Mouse (Mus musculus) retina, adult 2 months (tissue): Measurements from ENCODE around the gene Sf3b1.
"Not testable (repeated sequence)": the region's sequence is repeated elsewhere in the genome, so short reads cannot be mapped to it uniquely, and the experiment has no call there.

Experiments used
- DNase-seq: peaks from one replicate; pipeline ENCODE4 v3.0.0-alpha.2; 2012; ENCODE audit warnings: low read depth, low spot score

Sf3b1 gene

GRCm38 (mm10) chr1:55028512-55029249 lies 1.4 kb upstream of the Sf3b1 start:
- no peak for DNase-seq

GRCm38 (mm10) chr1:55027966-55028365 lies 685 bp upstream of the Sf3b1 start:
- no peak for DNase-seq

GRCm38 (mm10) chr1:55026444-55027252 lies 633 bp downstream of the Sf3b1 start:
- peak; percentile 22 for DNase-seq

GRCm38 (mm10) chr1:55025656-55026430 lies 1.4 kb downstream of the Sf3b1 start:
- no peak for DNase-seq

DNA sequence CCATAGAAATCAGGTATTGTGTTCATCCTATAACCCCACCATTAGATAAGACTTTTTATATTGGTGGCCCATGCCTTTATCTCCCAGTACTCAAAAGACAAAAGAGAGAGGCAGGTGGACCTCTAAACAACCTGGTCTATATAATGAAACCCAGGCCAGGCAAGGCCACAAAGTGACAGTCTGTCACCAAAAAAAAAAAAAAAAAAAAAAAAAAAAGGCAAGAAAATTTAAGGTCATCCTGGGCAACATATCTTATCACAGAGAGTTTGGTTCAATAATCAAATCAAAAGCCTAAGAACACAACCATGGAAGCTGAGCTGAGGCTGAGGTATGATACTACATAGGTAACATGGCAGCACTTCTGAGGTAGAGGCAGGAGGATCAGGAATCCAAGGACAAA lies 5.4 kb downstream of the Sf3b1 start:
- no peak for DNase-seq

DNA sequence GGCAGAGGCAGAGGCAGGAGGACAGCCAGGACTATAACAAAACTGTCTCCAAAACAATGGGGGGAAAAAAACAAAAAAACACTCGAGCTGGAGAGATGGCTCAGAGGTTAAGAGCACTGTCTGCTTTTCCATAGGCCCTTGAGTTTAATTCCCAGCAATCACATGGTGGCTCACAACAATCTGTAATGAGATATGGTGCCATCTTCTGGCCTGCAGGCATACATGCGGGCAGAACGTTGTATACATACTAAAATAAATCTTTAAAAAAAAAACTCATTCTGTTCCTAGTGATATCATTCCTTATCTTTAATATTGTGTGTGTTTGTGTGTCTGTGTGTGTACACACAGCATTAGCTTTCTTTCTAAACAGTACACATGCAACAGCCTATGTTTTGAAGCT lies 14.8 kb downstream of the Sf3b1 start:
- no peak for DNase-seq

- not testable (repeated sequence) for DNase-seq
These were observed 19.0 kb downstream of the Sf3b1 start for GRCm38 (mm10) chr1:55008313-55008712.

GRCm38 (mm10) chr1:54993581-54993980 lies 33.7 kb downstream of the Sf3b1 start:
- DNase-seq = no peak

DNA sequence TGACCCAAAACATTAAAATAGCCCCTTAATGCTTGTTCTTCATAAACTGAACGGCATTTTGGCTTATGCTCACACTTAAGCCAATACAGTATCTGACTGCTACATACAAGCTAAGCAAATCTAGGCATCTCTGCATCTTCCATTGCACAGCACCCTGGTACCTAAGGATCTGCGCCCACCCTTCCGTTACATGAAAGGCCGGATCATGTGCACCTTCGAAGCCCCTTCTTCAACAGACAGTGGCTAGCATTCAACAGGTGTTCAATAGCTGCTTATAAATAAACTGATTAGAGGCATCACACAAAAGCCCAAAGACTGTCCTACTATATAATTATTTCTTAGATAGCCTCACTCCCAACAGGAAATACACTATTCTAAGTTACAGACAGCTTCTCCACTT lies 41.0 kb downstream of the Sf3b1 start:
- DNase-seq = no peak

DNA sequence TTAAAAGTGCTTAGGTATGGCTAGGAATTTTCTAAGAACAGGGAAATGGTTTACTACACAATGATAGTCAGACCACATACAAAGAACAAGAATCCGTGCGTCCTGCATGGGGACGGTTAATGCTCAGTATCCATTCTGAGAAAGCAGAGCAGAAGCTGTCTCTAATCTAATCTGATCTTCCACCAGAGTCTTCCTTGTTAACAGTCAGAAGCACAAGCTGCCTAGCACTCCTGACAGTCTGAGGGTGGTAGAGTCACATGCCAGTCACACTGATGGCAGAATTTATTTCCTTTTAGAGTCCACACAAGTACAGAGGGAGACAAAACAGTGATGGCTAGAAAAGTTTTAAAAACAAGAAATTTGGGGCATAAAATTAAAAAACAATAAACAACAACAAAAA lies 41.5 kb downstream of the Sf3b1 start:
- DNase-seq = no peak

- DNase-seq = no peak
These were observed 43.1 kb downstream of the Sf3b1 start for GRCm38 (mm10) chr1:54984154-54984553.

GRCm38 (mm10) chr1:54983339-54983738 lies 43.9 kb downstream of the Sf3b1 start:
- DNase-seq = no peak

DNA sequence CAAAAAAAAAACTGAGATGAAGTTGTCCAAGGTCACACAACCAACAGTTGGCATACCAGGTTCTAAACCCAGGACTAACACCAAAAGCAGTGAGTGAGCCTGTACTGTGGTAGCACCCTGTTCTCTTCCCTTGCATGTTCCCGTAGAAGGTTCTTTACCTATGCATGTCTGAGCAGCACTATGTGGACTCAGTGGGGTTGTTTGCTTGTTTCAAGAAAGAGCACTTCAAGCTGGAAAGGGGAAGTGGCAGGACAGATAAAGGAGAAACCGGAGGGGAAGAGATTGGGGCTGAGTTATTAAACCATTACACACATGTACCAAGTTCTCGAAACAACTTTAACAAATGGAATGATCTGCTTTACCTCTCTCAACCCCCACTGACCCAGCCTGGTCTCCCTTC lies 44.6 kb downstream of the Sf3b1 start:
- DNase-seq = no peak

GRCm38 (mm10) chr1:54979226-54979984 lies 47.9 kb downstream of the Sf3b1 start:
- no peak for DNase-seq

GRCm38 (mm10) chr1:54971687-54972404 lies 55.4 kb downstream of the Sf3b1 start:
- no peak for DNase-seq

- no peak for DNase-seq
These were observed 60.4 kb downstream of the Sf3b1 start for GRCm38 (mm10) chr1:54966858-54967257.

- DNase-seq = no peak
These were observed 61.9 kb downstream of the Sf3b1 start for GRCm38 (mm10) chr1:54965159-54965995.

GRCm38 (mm10) chr1:54961724-54962123 lies 65.6 kb downstream of the Sf3b1 start:
- no peak for DNase-seq

DNA sequence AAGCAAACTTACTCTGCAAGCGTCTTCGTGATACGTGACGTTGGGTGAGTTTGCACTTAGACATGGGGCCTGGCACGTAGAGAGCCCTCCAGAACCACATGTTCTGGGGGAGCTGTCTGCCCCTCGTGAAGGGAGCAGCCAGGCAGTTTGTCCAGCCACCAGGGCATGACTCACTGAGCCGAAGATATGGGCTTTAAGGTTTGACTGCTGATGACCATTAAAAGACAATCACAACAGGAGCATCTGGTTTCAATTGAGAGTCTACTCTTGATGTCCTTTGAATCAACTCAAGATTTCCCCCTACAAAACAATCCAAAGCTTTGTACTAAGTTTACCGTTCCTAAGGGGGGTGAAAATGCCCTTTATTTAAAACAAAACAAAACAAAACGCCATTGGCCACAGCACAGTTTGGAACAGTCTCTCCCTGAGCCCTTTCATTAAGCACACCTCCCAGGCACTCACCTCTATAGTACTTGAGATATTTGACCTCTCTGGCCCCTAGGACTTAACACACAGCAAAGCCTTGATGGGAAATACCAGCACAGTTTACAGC lies 66.6 kb downstream of the Sf3b1 start:
- DNase-seq = no peak

- no peak for DNase-seq
These were observed 68.8 kb downstream of the Sf3b1 start for GRCm38 (mm10) chr1:54958525-54958924.
